In genomic region chr19:10525910-10526309, GRCm38 (mm10) we compare ENCODE assay signal across 8 mouse cellular contexts. TPM values are rescaled to one million over a fixed set of nuclear protein-coding genes. Genes with fewer than 3 reads are reported as not detected.
DNase-seq lines count a peak whose midpoint lies in the region; ATAC-seq and TF ChIP-seq lines count a peak whose summit lies in the region.

TSS of gene Sdhaf2 (minus strand) at chr19:10526142.

- H3K9ac ChIP-seq in limb, embryonic 15.5 days, result peak within 1 kb of the TSS; percentile 99

- no peak for ATAC-seq in G1E (ENCODE audit: extremely low read depth, insufficient number of reproducible peaks, low FRiP score, poor library complexity, severe bottlenecking)
- ATAC-seq in inflammation-experienced regulatory T-cells, adult 6 months, result peak; percentile 27
- ATAC-seq in limb, embryonic 15.5 days (ENCODE audit: insufficient number of reproducible peaks, low FRiP score, low TSS enrichment, low read depth), result no peak

- H3K4me1 ChIP-seq in G1E (ENCODE audit: insufficient read depth, low read depth, low read length), result peaks cover 55% of the 10 kb centered on the region
- H3K4me1 ChIP-seq in limb, embryonic 15.5 days, result peaks cover 18% of the 10 kb centered on the region

- H3K79me2 ChIP-seq in myocyte (ENCODE audit: control insufficient read depth, insufficient read depth), result peaks cover 84% of the 10 kb centered on the region

- H3K9me3 ChIP-seq in G1E (replicated peaks), result no peaks in the 10 kb centered on the region
- no peaks in the 10 kb centered on the region for H3K9me3 ChIP-seq in limb, embryonic 15.5 days

- DNase-seq in B cell, adult 2 months, result peak; percentile 66 to 74
- peak; percentile 6 for DNase-seq in G1E (ENCODE audit: low spot score)
- DNase-seq in cerebellum, postnatal 14 days, result peak; percentile 66
- peak; percentile 22 for DNase-seq in gastrocnemius, postnatal 10 days
- no peak for DNase-seq in urinary bladder, postnatal 36 days (ENCODE audit: low spot score in 2 of 2)

- H3K4me2 ChIP-seq in limb, embryonic 15.5 days, result peak within 1 kb of the TSS; percentile 53
- H3K4me2 ChIP-seq in myocyte (ENCODE audit: low read depth), result peak within 1 kb of the TSS; percentile 87

- under 1% methylated on average over 11 of the region's 11 CpGs for WGBS in limb, embryonic 15.5 days

- H3ac ChIP-seq in myocyte (ENCODE audit: control insufficient read depth, insufficient read length), result peak within 1 kb of the TSS; percentile 91

- H3K36me3 ChIP-seq in G1E (replicated peaks) (peaks cover 49% of the 10 kb centered on the region), myocyte (ENCODE audit: control insufficient read depth, insufficient read depth) (peaks cover 23% of the 10 kb centered on the region)
- H3K36me3 ChIP-seq in limb, embryonic 15.5 days, result peaks cover 9% of the 10 kb centered on the region

- H3K4me3 ChIP-seq in G1E (ENCODE audit: low read depth, low read length) (peak within 1 kb of the TSS; percentile 96), myocyte (peak within 1 kb of the TSS; percentile 62)
- peak within 1 kb of the TSS; percentile 98 for H3K4me3 ChIP-seq in limb, embryonic 15.5 days

- TF ChIP-seq CTCF in G1E (IDR thresholded peaks at IDR 0.05; ENCODE audit: low read depth, low read length), result peak; percentile 28; the same call in 1 of the 2 replicates

- peak within 1 kb of the TSS; percentile 99 for H3K27ac ChIP-seq in limb, embryonic 15.5 days

- no peak for TF ChIP-seq POLR2A in myocyte (IDR thresholded peaks at IDR 0.05; ENCODE audit: insufficient read length, low read depth)

- H3K27me3 ChIP-seq in G1E (ENCODE audit: insufficient read depth, low read length) (no peaks in the 10 kb centered on the region), myocyte (ENCODE audit: control insufficient read depth, insufficient read depth, insufficient read length) (no peaks in the 10 kb centered on the region)
- H3K27me3 ChIP-seq in limb, embryonic 15.5 days, result no peaks in the 10 kb centered on the region

TF ChIP-seq in myocyte, 11 proteins besides CTCF, POLR2A, EP300 and RAD21:
- no peak for TF ChIP-seq TCF3 (IDR thresholded peaks at IDR 0.05; ENCODE audit: insufficient read length, low read depth)
- TF ChIP-seq POLR2AphosphoS2 (IDR thresholded peaks at IDR 0.05; ENCODE audit: insufficient read length, low read depth), result no peak
- TF ChIP-seq E2F4 (IDR thresholded peaks at IDR 0.05; ENCODE audit: insufficient read depth), result no peak
- TF ChIP-seq MYOD1 (IDR thresholded peaks at IDR 0.05; ENCODE audit: control insufficient read depth in 1 of 3, insufficient read length in 2 of 3, low read depth in 2 of 3), result no peak
- no peak for TF ChIP-seq REST (IDR thresholded peaks at IDR 0.05; ENCODE audit: insufficient read depth, insufficient read length)
- TF ChIP-seq TCF12 (IDR thresholded peaks at IDR 0.05; ENCODE audit: insufficient read depth, poor library complexity, severe bottlenecking), result no peak
- TF ChIP-seq SRF (IDR thresholded peaks at IDR 0.05; ENCODE audit: control insufficient read depth, insufficient read length, low read depth), result no peak
- TF ChIP-seq CEBPB (IDR thresholded peaks at IDR 0.05; ENCODE audit: insufficient read depth, poor library complexity, severe bottlenecking), result no peak
- no peak for TF ChIP-seq MAX (IDR thresholded peaks at IDR 0.05; ENCODE audit: low read depth)
- TF ChIP-seq MYOG (IDR thresholded peaks at IDR 0.05; ENCODE audit: control insufficient read depth in 1 of 3, insufficient read depth in 1 of 3, insufficient read length in 2 of 3, low read depth in 2 of 3), result no peak
- TF ChIP-seq USF1 (IDR thresholded peaks at IDR 0.05; ENCODE audit: low read depth), result no peak

RNA-seq across cellular contexts. Expression of gene Sdhaf2, which starts in this region (rescaled TPM):
- total RNA-seq in G1E (2014; fragmentation: Nextera tagmentation), result 89.1 and 102 TPM in 2 replicates
- total RNA-seq in G1E (2017), result 145 and 154 TPM in 2 replicates
- 5.7 and 7.0 TPM in 2 replicates for polyA plus RNA-seq in G1E (2012)
- total RNA-seq in gastrocnemius, postnatal 10 days (2021), result 10 to 100 TPM; 42.5 to 45.1 TPM
- polyA plus RNA-seq in inflammation-experienced regulatory T-cells, adult 6 months (2017; shearing (Covaris generic)), result 10 to 100 TPM; 87.1 to 95.9 (median 94.8) TPM
- polyA plus RNA-seq in limb, embryonic 15.5 days (2015; fragmentation: Nextera tagmentation; extraction: Ambion mirVana), result 59.5 and 60.3 TPM in 2 replicates
- polyA plus RNA-seq in myocyte (2012; fragmentation: generic; extraction: Trizol), result 36.3 TPM

Comparison
In these comparisons a context has a peak if more than half of its experiments do, and no peak if none do; other contexts are left out.
1. DNase-seq: peak in B cell, adult 2 months (2 of 2), G1E (single experiment), cerebellum, postnatal 14 days (2 of 2) and gastrocnemius, postnatal 10 days (single experiment); none in urinary bladder, postnatal 36 days (0 of 2).
2. Peak in every context shown above with its lines, with median percentiles within 50 percentile points of each other: H3K4me3 ChIP-seq.